In genomic region chr9:44311136-44312134, GRCm38 (mm10) we compare ENCODE assay signal across 9 mouse cellular contexts. TPM values are rescaled to one million over a fixed set of nuclear protein-coding genes. Genes with fewer than 3 reads are reported as not detected.
DNase-seq lines count a peak whose midpoint lies in the region; ATAC-seq and TF ChIP-seq lines count a peak whose summit lies in the region.
"Had no signal": no experiment of that assay in that cellular context is flagged by ENCODE, and none has a peak within 500 bp of the region (broad histone marks: within the 10 kb centered on the region; RNA-seq: fewer than 3 reads in every experiment).

No protein-coding gene starts in this region.

- no peaks in the 10 kb centered on the region for H3K27me3 ChIP-seq in liver, embryonic 12.5 days (replicated peaks)
- no peaks in the 10 kb centered on the region for H3K27me3 ChIP-seq in neural tube, embryonic 14.5 days (ENCODE audit: control insufficient read depth, insufficient read depth, low read length)

- peaks cover 35% of the 10 kb centered on the region for H3K4me1 ChIP-seq in liver, embryonic 12.5 days
- no peaks in the 10 kb centered on the region; the same call in 1 of the 2 replicates for H3K4me1 ChIP-seq in neural tube, embryonic 14.5 days (ENCODE audit: control insufficient read depth, insufficient read depth, low read length)

- intact Hi-C loops in left cerebral cortex, adult 2 months (cut with DNase I) = no loop called here
- intact Hi-C loops in left cerebral cortex, postnatal 14 days (cut with DNase I) = no loop called here

- H3K4me2 ChIP-seq in liver, embryonic 12.5 days = peak overlapping the region; percentile 40
- no peak overlapping the region for H3K4me2 ChIP-seq in neural tube, embryonic 14.5 days (ENCODE audit: low read depth, low read length)

- ATAC-seq in hematopoietic stem cell, adult 5-6 weeks (replicated peaks in 1 of 2; ENCODE audit: insufficient read depth in 1 of 2, low FRiP score in 2 of 2, low TSS enrichment in 1 of 2, low read depth in 1 of 2, poor library complexity in 2 of 2, severe bottlenecking in 2 of 2) = peak; percentile 51 to 55; a peak in 2 of 4 replicates
- ATAC-seq in liver, embryonic 12.5 days = no peak
- no peak; the same call in 1 of the 2 replicates for ATAC-seq in neural tube, embryonic 14.5 days (ENCODE audit: low read depth)

- 0 out of 2 replicates have a peak overlapping the region, but pooled peaks have one; percentile 18 for H3K9ac ChIP-seq in liver, embryonic 12.5 days
- H3K9ac ChIP-seq in neural tube, embryonic 14.5 days (replicated peaks; ENCODE audit: low read depth, low read length) = peak overlapping the region; percentile 11; the same call in 1 of the 2 replicates

- no peak for DNase-seq in left cerebral cortex, adult 2 months (ENCODE audit: extremely low spot score in 1 of 2, low spot score in 2 of 2)
- DNase-seq in left cerebral cortex, postnatal 14 days (ENCODE audit: low spot score in 2 of 2) = no peak
- no peak for DNase-seq in layer of hippocampus, postnatal 36 days
- no peak for DNase-seq in urinary bladder, adult 2 months (ENCODE audit: low spot score)
- DNase-seq in left cerebral cortex, adult 9 months (ENCODE audit: low spot score in 2 of 2) = no peak

- no peak for TF ChIP-seq CTCF in left cerebral cortex, adult 2 months (IDR thresholded peaks at IDR 0.05)

- H3K9me3 ChIP-seq in liver, embryonic 12.5 days (replicated peaks) = no peaks in the 10 kb centered on the region
- H3K9me3 ChIP-seq in neural tube, embryonic 14.5 days (ENCODE audit: control insufficient read depth, low read length) = no peaks in the 10 kb centered on the region
- H3K9me3 ChIP-seq: G1E had no signal

- no peak overlapping the region for H3K4me3 ChIP-seq in left cerebral cortex, adult 2 months
- H3K4me3 ChIP-seq in liver, embryonic 12.5 days = 0 out of 2 replicates have a peak overlapping the region, but pooled peaks have one; percentile 10
- no peak overlapping the region for H3K4me3 ChIP-seq in neural tube, embryonic 14.5 days (ENCODE audit: low read depth, low read length)

- H3K27ac ChIP-seq in left cerebral cortex, adult 2 months = peak overlapping the region; percentile 76
- H3K27ac ChIP-seq in liver, embryonic 12.5 days = peak overlapping the region; percentile 32; the same call in 1 of the 2 replicates
- H3K27ac ChIP-seq in neural tube, embryonic 14.5 days (ENCODE audit: low read depth, low read length) = no peak overlapping the region

- peaks cover 64% of the 10 kb centered on the region for H3K36me3 ChIP-seq in liver, embryonic 12.5 days
- H3K36me3 ChIP-seq in neural tube, embryonic 14.5 days (ENCODE audit: control insufficient read depth, insufficient read depth, low read length) = peaks cover 28% of the 10 kb centered on the region

- 42% methylated on average over 27 of the region's 27 CpGs for WGBS in liver, embryonic 12.5 days (ENCODE audit: insufficient replicate concordance)
- WGBS in neural tube, embryonic 14.5 days = 8% methylated on average over 27 of the region's 27 CpGs

RNA-seq across cellular contexts. Expression of gene Hinfp, which starts 6.0 kb away (rescaled TPM):
- total RNA-seq in left cerebral cortex, adult 2 months (2021) = 10 to 100 TPM; 28.9 to 29.3 TPM
- total RNA-seq in left cerebral cortex, postnatal 14 days (2021) = 10 to 100 TPM; 22.6 to 27.7 TPM
- 26.1 and 28.0 TPM in 2 replicates for total RNA-seq in hematopoietic stem cell, adult 5-6 weeks (2017)
- polyA plus RNA-seq in liver, embryonic 12.5 days (2016; fragmentation: Nextera tagmentation; extraction: Ambion mirVana) = 16.2 and 17.2 TPM in 2 replicates
- 21.9 and 23.2 TPM in 2 replicates for polyA plus RNA-seq in neural tube, embryonic 14.5 days (2014; fragmentation: Nextera tagmentation; extraction: Ambion mirVana)
- total RNA-seq in layer of hippocampus, postnatal 36 days (2021) = 10 to 100 TPM; 27.4 to 30.1 TPM
- polyA plus RNA-seq in urinary bladder, adult 2 months (2012; rRNA removed) = 20.2 and 22.7 TPM in 2 replicates

RNA-seq across cellular contexts. Expression of gene C2cd2l, which starts 8.7 kb away (rescaled TPM):
- total RNA-seq in left cerebral cortex, adult 2 months (2021) = 100 to 1,000 TPM; 190 to 222 TPM
- 100 to 1,000 TPM; 177 to 213 TPM for total RNA-seq in left cerebral cortex, postnatal 14 days (2021)
- total RNA-seq in hematopoietic stem cell, adult 5-6 weeks (2017) = 4.7 and 5.1 TPM in 2 replicates
- polyA plus RNA-seq in liver, embryonic 12.5 days (2016; fragmentation: Nextera tagmentation; extraction: Ambion mirVana) = 12.3 and 13.0 TPM in 2 replicates
- polyA plus RNA-seq in neural tube, embryonic 14.5 days (2014; fragmentation: Nextera tagmentation; extraction: Ambion mirVana) = 19.0 and 21.9 TPM in 2 replicates
- 100 to 1,000 TPM; 184 to 198 TPM for total RNA-seq in layer of hippocampus, postnatal 36 days (2021)
- 30.5 and 31.4 TPM in 2 replicates for polyA plus RNA-seq in urinary bladder, adult 2 months (2012; rRNA removed)

RNA-seq across cellular contexts. Expression of gene Dpagt1, which starts 14.4 kb away (rescaled TPM):
- total RNA-seq in left cerebral cortex, adult 2 months (2021) = 10 to 100 TPM; 13.8 to 14.6 TPM
- total RNA-seq in left cerebral cortex, postnatal 14 days (2021) = 10 to 100 TPM; 14.8 to 14.9 TPM
- 15.2 and 17.4 TPM in 2 replicates for total RNA-seq in hematopoietic stem cell, adult 5-6 weeks (2017)
- 21.9 and 24.0 TPM in 2 replicates for polyA plus RNA-seq in liver, embryonic 12.5 days (2016; fragmentation: Nextera tagmentation; extraction: Ambion mirVana)
- 35.3 and 35.9 TPM in 2 replicates for polyA plus RNA-seq in neural tube, embryonic 14.5 days (2014; fragmentation: Nextera tagmentation; extraction: Ambion mirVana)
- 10 to 100 TPM; 14.5 to 15.9 TPM for total RNA-seq in layer of hippocampus, postnatal 36 days (2021)
- 24.7 and 25.8 TPM in 2 replicates for polyA plus RNA-seq in urinary bladder, adult 2 months (2012; rRNA removed)

RNA-seq across cellular contexts. Expression of gene Abcg4, which starts 23.0 kb away (rescaled TPM):
- 10 to 100 TPM; 62.1 TPM for total RNA-seq in left cerebral cortex, adult 2 months (2021)
- total RNA-seq in left cerebral cortex, postnatal 14 days (2021) = 10 to 100 TPM; 62.2 to 67.9 TPM
- 0.99 and 2.5 TPM in 2 replicates for total RNA-seq in hematopoietic stem cell, adult 5-6 weeks (2017)
- 20.1 and 21.7 TPM in 2 replicates for polyA plus RNA-seq in liver, embryonic 12.5 days (2016; fragmentation: Nextera tagmentation; extraction: Ambion mirVana)
- polyA plus RNA-seq in neural tube, embryonic 14.5 days (2014; fragmentation: Nextera tagmentation; extraction: Ambion mirVana) = 21.4 and 25.0 TPM in 2 replicates
- total RNA-seq in layer of hippocampus, postnatal 36 days (2021) = 10 to 100 TPM; 63.6 to 73.1 TPM
- 7.6 and 8.9 TPM in 2 replicates for polyA plus RNA-seq in urinary bladder, adult 2 months (2012; rRNA removed)

RNA-seq across cellular contexts. Expression of gene H2afx, which starts 23.1 kb away (rescaled TPM):
- 10 to 100 TPM; 46.1 to 53.2 TPM for total RNA-seq in left cerebral cortex, adult 2 months (2021)
- total RNA-seq in left cerebral cortex, postnatal 14 days (2021) = 10 to 100 TPM; 59.8 to 66.2 TPM
- total RNA-seq in hematopoietic stem cell, adult 5-6 weeks (2017) = 127 and 131 TPM in 2 replicates
- 233 and 239 TPM in 2 replicates for polyA plus RNA-seq in liver, embryonic 12.5 days (2016; fragmentation: Nextera tagmentation; extraction: Ambion mirVana)
- polyA plus RNA-seq in neural tube, embryonic 14.5 days (2014; fragmentation: Nextera tagmentation; extraction: Ambion mirVana) = 92.3 and 94.3 TPM in 2 replicates
- 10 to 100 TPM; 43.4 to 49.9 TPM for total RNA-seq in layer of hippocampus, postnatal 36 days (2021)
- 19.8 and 22.1 TPM in 2 replicates for polyA plus RNA-seq in urinary bladder, adult 2 months (2012; rRNA removed)

Comparison
In these comparisons a context has a peak if more than half of its experiments do, and no peak if none do; other contexts are left out.
1. ATAC-seq: peak in hematopoietic stem cell, adult 5-6 weeks (2 of 2); none in liver, embryonic 12.5 days (single experiment) and neural tube, embryonic 14.5 days (single experiment).
2. RNA of gene C2cd2l, which starts 8.7 kb away (total RNA-seq): 190 to 222 TPM in left cerebral cortex, adult 2 months, 177 to 213 TPM in left cerebral cortex, postnatal 14 days and 184 to 198 TPM in layer of hippocampus, postnatal 36 days; 4.7 to 5.1 TPM in hematopoietic stem cell, adult 5-6 weeks; every median in the first group is over 10 times any median in the second.